Mouse (Mus musculus) left cerebral cortex, postnatal 14 days (tissue): ENCODE results near the gene Sart3. TPM values are rescaled to one million over a fixed set of nuclear protein-coding genes. Genes with fewer than 3 reads are reported as not detected.
"Not testable (repeated sequence)": the region's sequence is repeated elsewhere in the genome, so short reads cannot be mapped to it uniquely, and the experiment has no call there.

Experiments used
- DNase-seq, 2 experiments: peaks; one replicate each; pipeline ENCODE4 v3.0.0; 2021 to 2022; ENCODE audit warnings: low spot score in 2 of 2, mixed read lengths in 1 of 2
- intact Hi-C: fragments of 180-260 bp; cut with DNase I; formaldehyde crosslinking; loops from one replicate; pipeline ENCODE4 v1.15.1; 2025
- total RNA-seq, 2 experiments: library from RNA; stranded (reverse); gene quantifications; 2 replicates each; pipeline ENCODE4 v1.2.3; 2021

The Sart3 gene
- total RNA-seq, 2 experiments from 2014 or later = 30.3 to 32.1 TPM

DNA sequence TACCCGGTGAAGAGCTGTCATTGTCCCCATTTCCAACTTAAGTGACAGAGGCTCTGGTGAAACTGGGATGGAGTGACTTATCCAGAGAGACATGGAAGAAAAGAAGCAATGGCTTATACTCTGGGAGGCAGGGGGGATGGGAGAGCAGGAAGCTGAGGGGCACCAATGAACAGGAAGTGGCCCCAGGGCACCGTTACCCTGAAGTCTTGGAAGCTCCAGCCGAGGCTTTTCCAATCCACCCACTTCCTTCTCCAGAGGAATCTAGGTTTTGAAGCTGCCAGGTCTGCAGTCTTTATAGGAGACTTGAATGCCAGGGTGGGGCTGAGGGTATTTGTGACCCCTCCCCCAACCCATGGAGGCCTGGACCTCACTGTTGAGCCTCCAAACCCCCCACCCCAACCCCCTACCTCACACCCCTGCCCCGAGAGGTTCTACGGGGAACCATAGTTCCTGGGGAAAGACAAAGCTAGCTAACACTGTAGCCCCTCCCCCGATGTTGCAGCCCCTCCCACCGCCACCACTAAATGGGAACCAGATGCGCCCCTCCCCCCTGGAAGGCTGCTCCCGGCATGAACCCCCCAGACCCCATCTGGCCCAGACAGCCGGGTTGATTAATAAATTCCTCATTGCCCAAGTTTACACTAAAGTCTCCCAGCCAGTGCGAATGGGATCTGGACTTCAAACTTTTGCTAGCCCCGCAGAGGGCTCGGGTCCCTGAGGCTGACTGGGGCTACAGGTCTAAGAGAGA, 24.3 kb upstream of the Sart3 start:
- no peak for DNase-seq
- intact Hi-C loops = no loop called here

DNA sequence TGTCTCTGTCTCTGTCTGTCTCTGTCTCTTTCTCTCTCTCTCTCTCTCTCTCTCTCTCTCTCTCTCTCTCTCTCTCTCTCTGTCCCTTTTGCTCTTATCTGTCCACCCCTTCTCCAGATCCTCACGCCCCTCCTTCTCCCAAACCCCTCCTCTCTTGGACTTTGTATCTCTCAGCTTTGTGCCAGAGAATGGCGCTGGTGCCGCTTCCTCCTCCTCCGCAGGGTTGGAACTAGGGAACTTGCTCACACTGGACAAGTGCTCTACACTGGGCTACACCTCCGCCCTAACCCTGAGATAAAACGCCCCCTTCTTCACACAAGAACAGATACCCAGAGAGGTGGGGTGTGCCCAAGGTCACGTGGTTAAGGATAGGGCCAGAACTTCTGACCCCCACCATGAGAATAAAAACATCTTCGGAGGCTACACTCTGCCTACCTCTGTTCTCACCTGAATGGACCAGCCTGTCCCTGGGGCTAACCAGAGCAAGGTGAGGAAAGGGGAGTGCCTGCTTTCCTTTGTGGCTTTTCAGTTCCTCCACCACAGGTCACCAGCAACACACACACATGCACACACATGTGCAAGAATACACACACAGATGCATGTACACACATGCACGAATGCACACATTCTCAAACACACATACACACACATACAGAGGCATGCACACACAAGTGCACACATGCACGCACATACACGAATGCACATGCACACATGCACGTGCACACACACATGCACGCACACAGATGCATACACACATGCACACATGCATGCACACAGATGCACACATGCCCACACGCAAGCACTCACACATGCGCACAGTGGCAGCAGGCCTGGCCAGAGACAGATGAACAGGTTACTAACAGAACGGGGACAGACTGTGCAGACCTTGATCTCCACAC, 19.1 kb upstream of the Sart3 start:
- DNase-seq = no peak
- intact Hi-C loops = no loop called here

DNA sequence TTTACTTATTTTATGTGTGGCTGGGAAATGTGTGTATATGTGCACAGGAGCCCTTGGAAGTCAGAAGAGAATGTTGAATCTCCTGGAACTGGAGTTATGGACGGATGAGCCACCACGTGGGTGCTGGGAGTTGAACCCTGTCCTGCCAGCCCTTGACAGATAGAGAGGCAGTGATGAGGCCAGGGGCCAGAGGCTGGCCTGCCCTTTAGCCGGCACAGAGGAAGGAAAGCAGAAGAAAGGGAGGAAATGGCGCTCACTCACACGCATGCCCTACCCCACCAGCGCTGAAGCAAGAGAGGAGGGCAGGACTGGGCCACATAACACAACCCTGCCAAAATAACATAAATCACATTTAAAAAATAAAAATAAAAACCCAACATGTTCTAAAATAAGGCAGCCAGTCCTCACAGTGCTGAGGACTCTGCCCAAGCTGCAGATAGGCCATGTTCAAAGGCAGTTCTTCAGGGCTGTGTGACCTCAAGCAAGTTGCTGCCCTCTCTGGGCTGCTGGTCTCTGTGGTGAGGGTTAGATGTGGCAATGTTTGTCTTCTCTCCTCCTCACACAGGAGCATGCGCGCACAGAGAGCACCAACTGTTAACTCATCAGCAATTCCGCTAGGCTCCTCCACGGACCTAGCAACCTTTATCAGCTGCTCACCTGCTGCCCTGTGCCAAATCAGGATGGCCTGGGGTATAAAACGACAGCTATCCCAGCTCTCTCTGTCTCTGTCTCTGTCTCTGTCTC, 18.3 kb upstream of the Sart3 start:
- intact Hi-C loops = no loop called here

DNA sequence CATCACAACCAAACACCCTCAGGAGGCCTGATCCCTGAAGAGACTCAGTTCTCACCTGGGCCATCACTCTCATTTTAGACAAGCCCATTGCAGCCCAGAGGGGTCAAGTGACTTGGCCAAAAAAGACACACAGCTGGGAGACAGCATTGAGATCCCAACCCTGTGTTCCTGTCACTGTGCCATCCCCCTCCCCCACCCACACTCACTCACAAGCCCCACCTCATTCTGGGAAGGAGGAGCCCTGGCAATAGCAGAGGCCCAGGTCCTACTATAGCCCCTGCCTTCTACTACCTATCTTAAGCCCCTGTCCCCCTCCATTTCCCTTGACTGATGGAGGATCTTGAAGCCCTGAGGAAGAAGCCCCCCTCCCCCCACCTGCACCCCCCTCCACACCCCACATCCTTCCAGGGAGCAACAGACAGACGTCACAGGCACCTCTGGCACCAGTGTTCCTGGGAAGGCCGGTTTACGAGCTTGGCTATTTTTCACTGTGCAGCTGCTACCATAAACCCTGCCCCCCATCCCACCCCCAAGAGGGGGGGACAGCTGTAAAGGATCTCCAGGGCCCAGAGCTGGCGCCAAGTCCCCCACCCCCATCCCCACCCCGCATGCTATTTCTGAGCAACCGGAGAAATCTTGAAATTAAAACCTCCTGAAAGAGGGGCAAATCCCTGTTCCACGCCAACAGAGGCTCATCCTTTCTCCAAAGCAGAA, 16.9 kb upstream of the Sart3 start:
- no peak for DNase-seq
- intact Hi-C loops = no loop called here

More for the DNA sequence above, 18.3 kb upstream of the Sart3 start:
- no peak for DNase-seq

DNA sequence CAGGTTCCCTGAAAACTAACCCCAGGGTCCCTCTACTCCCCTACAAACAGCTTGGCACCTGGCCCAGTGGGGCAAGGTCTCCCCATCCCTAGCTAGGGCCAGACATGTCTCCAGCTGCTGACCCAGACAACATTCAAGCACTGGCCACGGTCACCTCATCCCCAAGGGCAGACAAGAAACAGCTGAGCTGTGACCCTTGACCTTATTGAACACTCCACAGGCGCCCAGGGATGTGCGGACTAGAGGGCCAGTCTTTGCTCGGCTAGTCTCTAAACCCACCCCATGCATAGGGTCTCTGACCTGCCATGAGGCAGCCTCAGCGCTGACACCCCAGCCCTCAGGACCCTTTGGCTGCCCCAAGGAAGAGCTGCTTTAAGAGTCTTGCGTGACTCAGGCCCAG, 16.3 kb upstream of the Sart3 start:
- no peak for DNase-seq
- intact Hi-C loops = no loop called here

DNA sequence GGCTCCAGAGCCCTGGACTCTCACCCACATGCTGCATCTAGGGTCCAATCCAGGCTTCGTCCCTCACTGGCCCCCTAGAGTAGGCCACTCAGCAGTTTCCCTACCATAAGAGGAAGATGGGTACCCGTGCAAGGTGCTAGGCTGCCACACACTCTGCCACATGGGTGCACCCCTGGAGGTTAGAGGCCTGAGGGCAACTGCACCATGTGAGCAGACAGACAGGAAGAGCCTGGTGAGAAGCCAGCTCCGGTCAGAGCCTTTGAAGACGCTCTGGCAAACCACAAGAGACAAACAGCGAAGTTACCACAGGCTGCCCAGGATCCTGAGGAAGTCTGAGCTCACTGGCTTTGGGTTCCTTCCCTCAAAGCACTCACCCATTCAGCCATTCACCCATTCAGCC, 14.7 kb upstream of the Sart3 start:
- DNase-seq = no peak
- intact Hi-C loops = no loop called here

DNA sequence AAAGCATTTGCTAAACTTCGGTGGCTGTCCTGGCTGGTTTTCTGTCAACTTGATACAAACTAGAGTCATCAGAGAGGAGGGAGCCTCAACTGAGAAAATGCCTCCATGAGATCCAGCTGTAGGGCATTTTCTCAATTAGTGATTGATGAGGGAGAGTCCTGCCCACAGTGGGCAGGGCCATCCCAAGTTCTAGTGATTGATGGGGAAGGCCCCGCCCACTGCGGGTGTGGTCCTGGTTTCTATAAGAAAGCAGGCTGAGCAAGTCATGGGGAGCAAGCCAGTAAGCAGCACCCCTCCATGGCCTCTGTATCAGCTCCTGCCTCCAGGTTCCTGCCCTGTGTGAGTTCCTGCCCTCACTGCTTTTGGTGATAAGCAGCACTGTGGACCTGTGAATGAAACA, 11.8 kb upstream of the Sart3 start:
- intact Hi-C loops = not testable (repeated sequence)

DNA sequence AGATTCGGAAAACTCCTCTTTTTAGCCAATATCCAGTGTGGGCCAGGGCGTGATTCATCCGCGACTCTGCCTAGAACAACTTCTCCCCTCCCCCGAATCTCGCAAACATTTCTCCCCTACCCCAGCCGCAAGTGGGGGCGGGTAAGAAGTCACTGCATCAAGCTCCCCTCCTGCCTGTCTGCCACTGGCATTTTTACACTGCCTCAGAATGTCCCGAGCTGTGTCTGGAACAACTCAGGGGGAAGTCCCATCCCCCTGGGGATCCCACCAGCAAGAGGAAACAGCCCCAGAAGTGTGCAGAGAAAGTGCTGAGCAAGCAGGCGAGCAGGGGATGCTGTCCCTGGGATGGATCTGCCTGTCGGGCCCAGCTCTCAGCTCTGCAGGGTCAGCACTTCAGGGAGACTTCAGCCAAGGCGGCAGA, 11.3 kb upstream of the Sart3 start:
- intact Hi-C loops = no loop called here
- peak; percentile 53 to 75 for DNase-seq

More for the DNA sequence above, 11.8 kb upstream of the Sart3 start:
- DNase-seq = not testable (repeated sequence)

DNA sequence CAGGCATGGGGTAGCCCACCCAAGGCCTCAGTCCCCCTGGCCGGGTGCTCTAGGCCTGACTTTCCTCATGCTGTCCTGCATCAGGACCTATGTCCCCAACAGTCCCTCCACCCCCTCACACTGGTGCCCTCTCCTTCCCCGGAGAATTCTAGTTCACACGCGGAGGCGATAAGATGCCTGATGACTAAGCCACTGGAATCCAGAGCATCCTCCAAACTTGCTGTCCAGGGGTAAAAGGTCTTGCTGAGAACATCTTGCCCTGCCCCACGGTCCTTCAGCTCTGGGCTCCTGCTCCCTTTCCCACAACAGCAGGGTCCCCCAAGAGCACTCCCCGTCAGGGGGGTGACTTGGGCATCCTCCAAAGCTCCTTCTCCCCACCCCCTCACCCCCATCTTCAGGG, 10.3 kb upstream of the Sart3 start:
- intact Hi-C loops = no loop called here
- no peak for DNase-seq

DNA sequence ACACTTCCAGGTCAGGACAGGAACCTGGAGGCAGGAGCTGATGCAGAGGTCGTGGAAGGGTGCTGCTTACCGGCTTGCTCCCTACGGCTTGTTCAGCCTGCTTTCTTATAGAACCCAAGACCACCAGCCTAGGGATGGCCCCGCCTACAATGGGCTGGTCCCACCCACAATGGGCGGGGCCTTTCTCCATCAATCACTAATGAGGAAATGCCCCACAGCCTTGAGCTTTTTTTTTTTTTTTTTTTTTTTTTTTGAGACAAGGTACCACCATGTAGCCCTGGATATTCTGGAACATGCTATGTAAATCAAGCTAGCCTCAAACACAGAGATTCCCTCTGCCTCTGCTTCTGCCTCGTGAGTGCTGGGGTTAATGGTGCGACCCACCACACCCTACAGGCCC, 9.6 kb upstream of the Sart3 start:
- DNase-seq = no peak
- intact Hi-C loops = no loop called here

DNA sequence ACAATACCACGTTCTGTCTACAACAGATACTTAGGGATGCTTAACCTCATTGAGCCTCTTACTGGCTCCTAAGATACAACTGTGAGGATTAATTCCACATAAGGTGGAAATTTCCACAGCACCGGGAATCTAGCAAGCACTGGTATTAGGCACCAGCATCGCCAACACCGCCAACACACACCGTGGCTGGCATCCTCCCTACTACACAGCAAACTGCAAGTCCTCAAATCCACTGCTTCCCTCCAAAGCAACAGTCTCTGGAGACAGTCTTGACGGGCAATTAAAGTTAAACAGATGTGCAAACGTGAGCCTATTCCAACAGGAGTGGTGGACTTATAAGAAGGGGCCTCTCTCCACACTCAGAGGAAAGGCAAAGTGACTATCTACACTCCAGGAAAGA, 8.9 kb upstream of the Sart3 start:
- intact Hi-C loops = no loop called here
- no peak for DNase-seq

DNA sequence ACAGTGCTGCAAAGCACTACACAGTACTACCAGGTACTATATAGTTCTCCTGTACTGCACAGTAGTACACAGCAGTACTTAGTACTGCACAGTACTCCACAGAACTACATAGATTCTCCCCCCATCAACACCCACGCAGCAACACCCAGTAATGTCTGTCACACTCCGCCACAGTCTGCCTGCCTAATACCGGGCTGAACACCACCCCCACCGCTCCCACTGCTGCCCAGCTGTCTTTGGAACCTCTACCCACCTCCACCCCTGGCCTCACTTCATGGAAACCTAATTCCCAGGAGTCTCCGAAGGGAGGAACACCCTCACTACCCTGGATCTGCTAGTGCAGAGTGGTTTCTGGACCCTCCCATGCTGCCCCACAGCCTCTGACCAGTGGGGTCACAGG, 8.5 kb upstream of the Sart3 start:
- no peak for DNase-seq
- intact Hi-C loops = no loop called here

DNA sequence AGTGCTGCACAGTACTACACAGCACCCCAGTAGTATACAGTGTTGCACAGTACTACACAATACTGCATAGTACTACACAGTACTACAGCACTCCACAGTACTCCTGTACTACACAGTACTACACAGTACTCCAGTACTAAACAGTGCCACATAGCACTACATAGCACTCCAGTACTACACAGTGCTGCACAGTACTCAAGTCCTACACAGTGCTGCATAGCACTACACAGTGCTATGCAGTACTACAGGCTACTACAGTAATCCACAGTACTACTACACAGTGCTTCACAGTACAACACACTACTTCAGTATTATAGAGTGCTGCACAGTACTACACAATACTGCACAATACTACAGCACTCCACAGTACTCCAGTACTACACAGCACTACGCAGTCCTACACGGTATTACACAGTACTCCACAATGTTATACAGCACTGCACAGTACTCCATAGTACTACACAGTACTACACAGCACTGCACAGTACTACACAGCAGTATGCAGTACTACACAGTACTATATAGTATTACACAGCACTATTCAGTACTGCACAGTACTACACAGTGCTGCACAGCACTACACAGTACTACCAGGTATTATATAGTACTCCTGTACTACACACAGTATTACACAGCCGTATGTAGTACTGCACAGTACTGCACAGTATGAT, 7.9 kb upstream of the Sart3 start:
- intact Hi-C loops = no loop called here
- DNase-seq = no peak

DNA sequence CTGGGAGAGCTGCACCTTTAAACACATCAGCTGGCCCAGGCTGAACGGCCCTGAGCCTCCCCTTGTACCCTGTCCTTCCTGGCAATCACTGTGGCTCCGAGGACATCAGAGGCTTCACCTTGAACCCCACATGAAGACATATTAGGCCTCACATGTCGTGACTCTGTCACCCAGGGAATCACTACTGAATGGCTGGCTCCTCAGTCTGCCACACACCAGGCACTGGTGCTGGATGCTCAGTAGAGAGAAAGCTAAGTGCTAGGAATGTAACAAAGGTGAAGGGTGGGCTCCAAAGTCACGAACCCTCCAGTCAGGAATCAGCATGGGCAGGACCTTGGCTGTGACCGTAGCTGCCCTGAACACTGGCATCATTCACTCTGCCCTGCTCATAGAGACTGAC, 7.3 kb upstream of the Sart3 start:
- DNase-seq = no peak
- intact Hi-C loops = no loop called here

DNA sequence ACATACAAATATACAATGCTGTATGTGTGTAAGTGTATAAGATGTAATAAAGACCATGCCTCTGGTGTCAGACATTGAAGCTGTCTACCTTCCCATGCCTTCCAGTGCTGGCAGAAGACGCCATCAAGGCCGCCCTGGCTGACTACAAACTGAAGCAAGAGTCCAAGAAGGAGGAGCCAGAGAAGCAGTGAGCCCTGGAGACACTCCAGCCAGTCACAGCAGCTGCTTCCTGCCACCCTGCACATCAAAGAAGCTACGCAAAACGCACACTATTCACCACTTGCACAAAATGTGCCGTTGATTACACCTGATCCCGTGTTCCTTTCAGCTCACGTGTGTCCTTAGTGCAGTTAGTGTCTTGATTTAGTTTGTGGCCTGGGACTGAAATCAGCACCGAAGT, 5.4 kb upstream of the Sart3 start:
- DNase-seq, intact Hi-C loops: not testable (repeated sequence)

DNA sequence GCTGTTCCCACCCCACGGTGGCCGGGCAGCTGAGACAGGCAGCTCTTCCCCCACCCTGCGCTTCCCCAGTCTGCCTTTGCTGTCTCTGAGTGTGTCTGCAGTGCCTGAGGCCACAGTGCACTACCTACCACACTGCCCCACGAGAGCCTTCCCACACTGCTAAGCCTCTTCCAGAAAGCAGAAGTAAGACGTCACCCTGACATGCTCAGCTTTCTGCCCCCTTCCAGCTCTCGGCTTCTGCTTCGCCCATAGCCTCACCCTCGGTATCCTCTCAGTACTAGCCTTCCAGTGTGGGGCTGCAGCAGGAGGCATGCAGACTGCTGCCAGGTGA, 4.6 kb upstream of the Sart3 start:
- no peak for DNase-seq
- intact Hi-C loops = no loop called here

DNA sequence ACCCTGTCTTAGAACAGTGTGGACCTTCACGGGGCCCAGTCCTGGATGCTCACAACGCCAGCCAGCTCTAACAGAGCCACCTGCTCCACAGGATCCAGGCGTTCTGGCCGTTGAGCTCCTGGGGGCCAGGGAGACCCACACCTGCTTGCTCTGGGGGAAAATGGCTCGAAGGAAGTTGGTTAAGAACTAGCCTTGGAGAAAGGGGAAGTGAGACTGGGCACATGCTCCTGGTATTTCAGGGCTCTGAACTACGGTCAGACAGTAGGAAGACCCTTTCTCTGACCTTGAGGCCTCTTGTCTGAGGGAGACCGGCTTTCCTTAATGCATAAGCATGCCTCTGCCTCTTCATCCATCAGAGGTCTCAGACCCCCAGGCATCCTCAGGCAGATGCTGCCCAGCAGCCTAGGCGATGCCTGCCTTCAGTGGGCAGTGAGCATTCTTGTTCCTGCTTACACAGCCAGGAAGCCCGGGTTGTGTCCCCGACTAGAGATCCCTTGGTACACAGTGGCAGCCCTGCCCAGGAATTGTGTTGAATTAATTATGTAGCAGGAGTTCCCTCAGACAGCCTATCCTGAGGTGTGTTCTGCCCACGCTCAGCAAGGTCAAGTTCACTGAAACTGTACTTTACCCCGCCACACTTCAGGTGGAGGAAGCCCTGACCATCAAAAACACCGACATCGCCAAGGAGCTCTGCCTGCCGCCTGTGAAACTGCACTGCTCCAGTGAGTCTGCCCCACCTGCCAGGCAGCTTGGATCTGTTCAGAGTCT, 4.0 kb upstream of the Sart3 start:
- intact Hi-C loops = no loop called here
- DNase-seq = no peak

DNA sequence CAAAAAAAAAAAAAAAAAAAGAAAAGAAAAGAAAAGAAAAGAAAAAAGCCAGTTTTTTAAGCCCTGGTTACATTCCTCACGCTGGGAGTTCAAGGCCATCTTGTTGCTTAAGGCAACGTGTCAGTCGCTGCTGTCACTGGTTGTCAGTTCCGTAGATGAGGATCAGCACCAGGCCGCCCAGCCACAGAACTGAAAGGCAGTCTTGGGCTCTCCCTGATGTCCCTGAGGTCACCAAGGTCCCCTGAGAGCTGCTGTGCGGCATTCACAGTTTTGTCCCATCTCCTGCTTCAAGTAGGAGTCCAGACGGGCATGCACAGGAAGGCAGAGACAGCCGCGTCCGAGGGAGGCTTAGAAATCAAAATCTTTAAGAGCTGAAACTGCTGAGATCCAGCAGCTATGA, 3.3 kb upstream of the Sart3 start:
- no peak for DNase-seq
- intact Hi-C loops = no loop called here
